Mouse (Mus musculus) neural tube, embryonic 13.5 days (tissue): ENCODE results near the gene Eps15l1. TPM values are rescaled to one million over a fixed set of nuclear protein-coding genes. Genes with fewer than 3 reads are reported as not detected.

Source experiments
- ATAC-seq: fragments of 200-750 bp; cut with Nextera tagmentation; 2 replicates; pipeline ENCODE4 v1.8.0; 2017; ENCODE audit warnings: low read depth, mild to moderate bottlenecking, moderate TSS enrichment, moderate library complexity
- H3K27ac ChIP-seq: fragments of 300-500 bp; sonication (generic); replicated peaks from 2 replicates; pipeline ENCODE4 v1.5.1; 2015; ENCODE audit warnings: moderate library complexity, mild to moderate bottlenecking, inconsistent platforms
- H3K27me3 ChIP-seq: fragments of 300-500 bp; sonication (generic); 2 replicates; pipeline ENCODE4 v1.6.1; 2015; ENCODE audit warnings: mild to moderate bottlenecking, inconsistent platforms
- H3K36me3 ChIP-seq: fragments of 300-500 bp; sonication (generic); 2 replicates; pipeline ENCODE4 v1.6.1; 2015; ENCODE audit warnings: mild to moderate bottlenecking, inconsistent platforms
- H3K4me1 ChIP-seq: fragments of 300-500 bp; sonication (generic); replicated peaks from 2 replicates; pipeline ENCODE4 v1.6.1; 2015; ENCODE audit warnings: inconsistent platforms
- H3K4me2 ChIP-seq: fragments of 300-500 bp; sonication (generic); 2 replicates; pipeline ENCODE4 v1.6.1; 2015; ENCODE audit warnings: inconsistent platforms, mild to moderate bottlenecking, moderate library complexity
- H3K4me3 ChIP-seq: fragments of 300-500 bp; sonication (generic); 2 replicates; pipeline ENCODE4 v1.5.1; 2015; ENCODE audit warnings: mild to moderate bottlenecking, inconsistent platforms
- H3K9ac ChIP-seq: fragments of 300-500 bp; sonication (generic); 2 replicates; pipeline ENCODE4 v1.6.1; 2015; ENCODE audit warnings: moderate library complexity, mild to moderate bottlenecking, inconsistent platforms
- H3K9me3 ChIP-seq: fragments of 300-500 bp; sonication (generic); 2 replicates; pipeline ENCODE4 v1.6.1; 2016; ENCODE audit warnings: inconsistent platforms
- WGBS: fragments of 180-500 bp; shearing (Covaris S2); methylation state at CpG from one replicate; pipeline ENCODE4 v1.1.7; 2015; 5-methylcytosine and 5-hydroxymethylcytosine counted together
- polyA plus RNA-seq: library from polyadenylated mRNA; unstranded; fragments of >200 nt; fragmentation: Nextera tagmentation; extraction: Ambion mirVana; gene quantifications from 2 replicates; pipeline ENCODE4 v1.2.1, GENCODE M21; 2015

Eps15l1 gene
- polyA plus RNA-seq, 1 experiment from 2014 or later: 57.5 TPM

- peak; percentile 77 for ATAC-seq
- Histone ChIP-seq H3K4me3 (peak overlapping the region; percentile 49), H3K27ac (peak overlapping the region; percentile 68; the same call in 1 of the 2 replicates), H3K9me3 (no peaks in the 10 kb centered on the region), H3K36me3 (peaks cover 15% of the 10 kb centered on the region), H3K9ac (peak overlapping the region; percentile 75), H3K4me2 (peak overlapping the region; percentile 69), H3K4me1 (peaks cover 33% of the 10 kb centered on the region), H3K27me3 (no peaks in the 10 kb centered on the region)
- WGBS: 45% methylated on average over 6 of the region's 6 CpGs
These were observed 22.7 kb upstream of the Eps15l1 start for GRCm38 (mm10) chr8:72443994-72444350.

GRCm38 (mm10) chr8:72443338-72443993 is 22.2 kb upstream of the Eps15l1 start, which contains the start of the genes Calr3 and 1700030K09Rik:
Gene Calr3, minus strand, starts transcription at chr8:72443870.
Gene 1700030K09Rik, plus strand, starts transcription at chr8:72443880.
- H3K27ac ChIP-seq: peak within 1 kb of the TSS; percentile 68; the same call in 1 of the 2 replicates
- peak; percentile 98 for ATAC-seq
- H3K27me3 ChIP-seq: no peaks in the 10 kb centered on the region
- H3K4me2 ChIP-seq: peak within 1 kb of the TSS; percentile 69
- H3K9me3 ChIP-seq: no peaks in the 10 kb centered on the region
- 5% methylated on average over 34 of the region's 34 CpGs for WGBS
- H3K4me1 ChIP-seq: peaks cover 33% of the 10 kb centered on the region
- H3K4me3 ChIP-seq: peak within 1 kb of the TSS; percentile 49
- H3K36me3 ChIP-seq: peaks cover 15% of the 10 kb centered on the region; the same call in 1 of the 2 replicates
- H3K9ac ChIP-seq: peak within 1 kb of the TSS; percentile 75

GRCm38 (mm10) chr8:72438248-72439015 is 17.2 kb upstream of the Eps15l1 start:
- Histone ChIP-seq H3K4me3 (no peak overlapping the region), H3K36me3 (no peaks in the 10 kb centered on the region), H3K9me3 (no peaks in the 10 kb centered on the region), H3K4me2 (no peak overlapping the region), H3K9ac (no peak overlapping the region), H3K27ac (no peak overlapping the region), H3K4me1 (peaks cover 4% of the 10 kb centered on the region; the same call in 1 of the 2 replicates), H3K27me3 (no peaks in the 10 kb centered on the region)
- ATAC-seq: no peak
- 75% methylated on average over 8 of the region's 8 CpGs for WGBS

GRCm38 (mm10) chr8:72434952-72435351 is 13.7 kb upstream of the Eps15l1 start:
- Histone ChIP-seq H3K4me1 (no peaks in the 10 kb centered on the region), H3K27me3 (no peaks in the 10 kb centered on the region), H3K9ac (no peak overlapping the region), H3K9me3 (no peaks in the 10 kb centered on the region), H3K4me3 (no peak overlapping the region), H3K4me2 (no peak overlapping the region), H3K27ac (no peak overlapping the region), H3K36me3 (no peaks in the 10 kb centered on the region)
- no peak for ATAC-seq
- 48% methylated on average over 2 of the region's 2 CpGs for WGBS

- WGBS: 50% methylated on average over 13 of the region's 13 CpGs
- ATAC-seq: no peak
- no peak overlapping the region for H3K27ac ChIP-seq
- no peaks in the 10 kb centered on the region for H3K36me3 ChIP-seq
- no peaks in the 10 kb centered on the region for H3K4me1 ChIP-seq
- no peak overlapping the region for H3K4me3 ChIP-seq
- no peaks in the 10 kb centered on the region for H3K27me3 ChIP-seq
- no peak overlapping the region for H3K9ac ChIP-seq
- no peaks in the 10 kb centered on the region for H3K9me3 ChIP-seq
- H3K4me2 ChIP-seq: no peak overlapping the region
These were observed 8.4 kb upstream of the Eps15l1 start for GRCm38 (mm10) chr8:72429676-72430075.

- no peak for ATAC-seq
- no peak overlapping the region for H3K4me3 ChIP-seq
- H3K27me3 ChIP-seq: no peaks in the 10 kb centered on the region
- H3K4me1 ChIP-seq: peaks cover 32% of the 10 kb centered on the region
- peaks cover 5% of the 10 kb centered on the region; the same call in 1 of the 2 replicates for H3K36me3 ChIP-seq
- no peak overlapping the region for H3K27ac ChIP-seq
- no peak overlapping the region for H3K4me2 ChIP-seq
- H3K9ac ChIP-seq: no peak overlapping the region
- no peaks in the 10 kb centered on the region for H3K9me3 ChIP-seq
- WGBS: 79% methylated on average over 1 of the region's 1 CpGs
These were observed 1.7 kb upstream of the Eps15l1 start for GRCm38 (mm10) chr8:72422926-72423325.

- H3K4me1 ChIP-seq: peaks cover 54% of the 10 kb centered on the region
- H3K9ac ChIP-seq: peak overlapping the region; percentile 93
These were observed 494 bp downstream of the Eps15l1 start for GRCm38 (mm10) chr8:72420571-72421361.

GRCm38 (mm10) chr8:72418073-72418472 is 3.2 kb downstream of the Eps15l1 start:
- no peaks in the 10 kb centered on the region for H3K9me3 ChIP-seq
- H3K27ac ChIP-seq: no peak overlapping the region
- no peak overlapping the region for H3K4me3 ChIP-seq
- no peak overlapping the region for H3K4me2 ChIP-seq
- no peak overlapping the region for H3K9ac ChIP-seq
- no peaks in the 10 kb centered on the region for H3K27me3 ChIP-seq
- 96% methylated on average over 4 of the region's 4 CpGs for WGBS
- ATAC-seq: no peak
- peaks cover 10% of the 10 kb centered on the region for H3K36me3 ChIP-seq
- peaks cover 77% of the 10 kb centered on the region for H3K4me1 ChIP-seq

More at GRCm38 (mm10) chr8:72420571-72421361, 494 bp downstream of the Eps15l1 start:
- H3K4me3 ChIP-seq: peak overlapping the region; percentile 88
- WGBS: 1% methylated on average over 71 of the region's 73 CpGs
- peak; percentile 77 for ATAC-seq
- H3K27me3 ChIP-seq: no peaks in the 10 kb centered on the region
- no peaks in the 10 kb centered on the region for H3K9me3 ChIP-seq
- peak overlapping the region; percentile 89 for H3K27ac ChIP-seq
- peaks cover 5% of the 10 kb centered on the region; the same call in 1 of the 2 replicates for H3K36me3 ChIP-seq
- peak overlapping the region; percentile 87 for H3K4me2 ChIP-seq

- no peak overlapping the region for H3K4me3 ChIP-seq
- 74% methylated on average over 2 of the region's 2 CpGs for WGBS
- no peaks in the 10 kb centered on the region for H3K27me3 ChIP-seq
- peaks cover 86% of the 10 kb centered on the region for H3K4me1 ChIP-seq
- H3K4me2 ChIP-seq: no peak overlapping the region
- peaks cover 15% of the 10 kb centered on the region for H3K36me3 ChIP-seq
- H3K9ac ChIP-seq: no peak overlapping the region
- no peaks in the 10 kb centered on the region for H3K9me3 ChIP-seq
- H3K27ac ChIP-seq: no peak overlapping the region
- ATAC-seq: no peak
These were observed 6.0 kb downstream of the Eps15l1 start for GRCm38 (mm10) chr8:72415252-72415651.

GRCm38 (mm10) chr8:72413839-72414238 is 7.4 kb downstream of the Eps15l1 start:
- Histone ChIP-seq H3K4me3 (no peak overlapping the region), H3K27ac (no peak overlapping the region), H3K27me3 (no peaks in the 10 kb centered on the region), H3K36me3 (peaks cover 15% of the 10 kb centered on the region), H3K4me2 (no peak overlapping the region), H3K9ac (no peak overlapping the region), H3K4me1 (peaks cover 85% of the 10 kb centered on the region), H3K9me3 (no peaks in the 10 kb centered on the region)
- WGBS: 89% methylated on average over 7 of the region's 7 CpGs
- no peak for ATAC-seq

GRCm38 (mm10) chr8:72409443-72409842 is 11.8 kb downstream of the Eps15l1 start:
- 0 out of 2 replicates have a peak overlapping the region, but pooled peaks have one; percentile 8 for H3K9ac ChIP-seq
- peaks cover 5% of the 10 kb centered on the region for H3K36me3 ChIP-seq
- peaks cover 42% of the 10 kb centered on the region for H3K4me1 ChIP-seq
- no peaks in the 10 kb centered on the region for H3K27me3 ChIP-seq
- H3K4me3 ChIP-seq: no peak overlapping the region
- no peak overlapping the region for H3K27ac ChIP-seq
- no peaks in the 10 kb centered on the region for H3K9me3 ChIP-seq
- ATAC-seq: no peak
- H3K4me2 ChIP-seq: no peak overlapping the region
- 46% methylated on average over 3 of the region's 3 CpGs for WGBS

- Histone ChIP-seq H3K4me3 (no peak overlapping the region), H3K27me3 (no peaks in the 10 kb centered on the region), H3K36me3 (peaks cover 5% of the 10 kb centered on the region), H3K4me2 (no peak overlapping the region), H3K4me1 (peaks cover 29% of the 10 kb centered on the region), H3K27ac (no peak overlapping the region), H3K9ac (no peak overlapping the region), H3K9me3 (no peaks in the 10 kb centered on the region)
- ATAC-seq: no peak
- WGBS: 86% methylated on average over 1 of the region's 1 CpGs
These were observed 13.4 kb downstream of the Eps15l1 start for GRCm38 (mm10) chr8:72407878-72408277.
